Comparison of ENCODE assay signal across 9 mouse cellular contexts in genomic region chr9:61111733-61112415, GRCm38 (mm10).
DNase-seq lines count a peak whose midpoint lies in the region; ATAC-seq and TF ChIP-seq lines count a peak whose summit lies in the region.
"Had no signal": no experiment of that assay in that cellular context is flagged by ENCODE, and none has a peak within 500 bp of the region (broad histone marks: within the 10 kb centered on the region; RNA-seq: fewer than 3 reads in every experiment).

No protein-coding gene starts in this region.

- H3K4me3 ChIP-seq in lung, embryonic 14.5 days (ENCODE audit: low read depth, low read length): no peak overlapping the region
- H3K4me3 ChIP-seq in lung, adult 2 months (replicated peaks; ENCODE audit: extremely low read depth, low read depth, low read length): no peak overlapping the region
- no peak overlapping the region for H3K4me3 ChIP-seq in forebrain, embryonic 10.5 days
- no peak overlapping the region for H3K4me3 ChIP-seq in limb, embryonic 10.5 days
- no peak overlapping the region for H3K4me3 ChIP-seq in neural tube, embryonic 14.5 days (ENCODE audit: low read depth, low read length)
- no peak overlapping the region for H3K4me3 ChIP-seq in intestine, embryonic 16.5 days (ENCODE audit: low read length)
- H3K4me3 ChIP-seq: heart, embryonic 15.5 days had no signal

- no peaks in the 10 kb centered on the region for H3K36me3 ChIP-seq in lung, embryonic 14.5 days (ENCODE audit: insufficient read depth)
- H3K36me3 ChIP-seq in forebrain, embryonic 10.5 days (replicated peaks): no peaks in the 10 kb centered on the region
- H3K36me3 ChIP-seq in limb, embryonic 10.5 days: no peaks in the 10 kb centered on the region
- H3K36me3 ChIP-seq in neural tube, embryonic 14.5 days (ENCODE audit: control insufficient read depth, insufficient read depth, low read length): no peaks in the 10 kb centered on the region
- no peaks in the 10 kb centered on the region for H3K36me3 ChIP-seq in intestine, embryonic 16.5 days (ENCODE audit: control insufficient read depth, insufficient read depth, low read length)
- H3K36me3 ChIP-seq: heart, embryonic 15.5 days had no signal

- peaks cover 6% of the 10 kb centered on the region; the same call in 1 of the 2 replicates for H3K27me3 ChIP-seq in lung, embryonic 14.5 days (ENCODE audit: insufficient read depth, low read length)
- H3K27me3 ChIP-seq in forebrain, embryonic 10.5 days (ENCODE audit: poor library complexity, severe bottlenecking): peaks cover 79% of the 10 kb centered on the region
- peaks cover 74% of the 10 kb centered on the region for H3K27me3 ChIP-seq in limb, embryonic 10.5 days (ENCODE audit: low read depth, poor library complexity, severe bottlenecking)
- no peaks in the 10 kb centered on the region for H3K27me3 ChIP-seq in neural tube, embryonic 14.5 days (ENCODE audit: control insufficient read depth, insufficient read depth, low read length)
- 0 out of 2 replicates have a peak, but pooled peaks cover 2% of the 10 kb centered on the region for H3K27me3 ChIP-seq in intestine, embryonic 16.5 days (replicated peaks; ENCODE audit: control insufficient read depth, insufficient read depth, low read length)

- peak; percentile 49; the same call in 1 of the 2 replicates for ATAC-seq in lung, embryonic 14.5 days (ENCODE audit: insufficient read depth)
- peak; percentile 91 for ATAC-seq in neural tube, embryonic 14.5 days (ENCODE audit: low read depth)
- no peak for ATAC-seq in intestine, embryonic 16.5 days

- WGBS in lung, embryonic 14.5 days: 25% methylated on average over 19 of the region's 19 CpGs
- WGBS in lung, adult 2 months: 35% methylated on average over 19 of the region's 19 CpGs
- WGBS in forebrain, embryonic 10.5 days: 58% methylated on average over 19 of the region's 19 CpGs
- WGBS in limb, embryonic 10.5 days: 63% methylated on average over 19 of the region's 19 CpGs
- 16% methylated on average over 19 of the region's 19 CpGs for WGBS in neural tube, embryonic 14.5 days
- WGBS in intestine, embryonic 16.5 days: 37% methylated on average over 19 of the region's 19 CpGs

- no peak overlapping the region for H3K9ac ChIP-seq in lung, embryonic 14.5 days
- no peak overlapping the region for H3K9ac ChIP-seq in neural tube, embryonic 14.5 days (replicated peaks; ENCODE audit: low read depth, low read length)
- H3K9ac ChIP-seq in intestine, embryonic 16.5 days (ENCODE audit: low read depth, low read length): no peak overlapping the region
- H3K9ac ChIP-seq: heart, embryonic 15.5 days had no signal

- peak; percentile 62 for DNase-seq in lung, embryonic 14.5 days
- DNase-seq in lung, adult 2 months: no peak
- DNase-seq in forebrain, embryonic 10.5 days (ENCODE audit: extremely low spot score, low spot score): peak; percentile 53
- peak; percentile 74 for DNase-seq in limb, embryonic 10.5 days (ENCODE audit: low spot score)
- no peak for DNase-seq in gastrocnemius, adult 18-20 months (ENCODE audit: low spot score)
- no peak for DNase-seq in spleen, postnatal 4 days (ENCODE audit: low spot score in 2 of 2)

- H3K4me1 ChIP-seq in lung, embryonic 14.5 days (ENCODE audit: insufficient read depth): no peaks in the 10 kb centered on the region
- no peaks in the 10 kb centered on the region for H3K4me1 ChIP-seq in lung, adult 2 months (ENCODE audit: control insufficient read depth, insufficient read depth, low read length)
- peaks cover 42% of the 10 kb centered on the region for H3K4me1 ChIP-seq in forebrain, embryonic 10.5 days
- H3K4me1 ChIP-seq in limb, embryonic 10.5 days: peaks cover 48% of the 10 kb centered on the region
- H3K4me1 ChIP-seq in neural tube, embryonic 14.5 days (ENCODE audit: control insufficient read depth, insufficient read depth, low read length): peaks cover 11% of the 10 kb centered on the region; the same call in 1 of the 2 replicates
- H3K4me1 ChIP-seq in intestine, embryonic 16.5 days (ENCODE audit: control insufficient read depth, insufficient read depth, low read length): 0 out of 2 replicates have a peak, but pooled peaks cover 5% of the 10 kb centered on the region
- H3K4me1 ChIP-seq: heart, embryonic 15.5 days had no signal

- no peak for TF ChIP-seq POLR2A in lung, adult 2 months (IDR thresholded peaks at IDR 0.05; ENCODE audit: borderline replicate concordance, extremely low read depth, low read depth, low read length)

- TF ChIP-seq CTCF in lung, embryonic 14.5 days (IDR thresholded peaks at IDR 0.05; ENCODE audit: low read depth): no peak
- TF ChIP-seq CTCF in lung, adult 2 months (IDR thresholded peaks at IDR 0.05; ENCODE audit: insufficient read depth, low read length): no peak

- peak overlapping the region; percentile 36; the same call in 1 of the 2 replicates for H3K4me2 ChIP-seq in lung, embryonic 14.5 days
- peak overlapping the region; percentile 34 for H3K4me2 ChIP-seq in neural tube, embryonic 14.5 days (ENCODE audit: low read depth, low read length)
- no peak overlapping the region for H3K4me2 ChIP-seq in intestine, embryonic 16.5 days (ENCODE audit: low read depth, low read length)
- H3K4me2 ChIP-seq: heart, embryonic 15.5 days had no signal

- H3K27ac ChIP-seq in lung, embryonic 14.5 days (ENCODE audit: low read depth): no peak overlapping the region
- H3K27ac ChIP-seq in forebrain, embryonic 10.5 days: no peak overlapping the region
- no peak overlapping the region for H3K27ac ChIP-seq in limb, embryonic 10.5 days
- H3K27ac ChIP-seq in neural tube, embryonic 14.5 days (ENCODE audit: low read depth, low read length): 0 out of 2 replicates have a peak overlapping the region, but pooled peaks have one; percentile 34
- no peak overlapping the region for H3K27ac ChIP-seq in intestine, embryonic 16.5 days (ENCODE audit: low read length)
- H3K27ac ChIP-seq: heart, embryonic 15.5 days had no signal

- no peaks in the 10 kb centered on the region for H3K9me3 ChIP-seq in lung, embryonic 14.5 days (ENCODE audit: low read depth, low read length)
- no peaks in the 10 kb centered on the region for H3K9me3 ChIP-seq in forebrain, embryonic 10.5 days
- no peaks in the 10 kb centered on the region for H3K9me3 ChIP-seq in limb, embryonic 10.5 days (replicated peaks)
- H3K9me3 ChIP-seq in neural tube, embryonic 14.5 days (ENCODE audit: control insufficient read depth, low read length): no peaks in the 10 kb centered on the region
- no peaks in the 10 kb centered on the region for H3K9me3 ChIP-seq in intestine, embryonic 16.5 days (ENCODE audit: control insufficient read depth, low read length)
- H3K9me3 ChIP-seq: heart, embryonic 15.5 days had no signal

Comparison
In these comparisons a context has a peak if more than half of its experiments do, and no peak if none do; other contexts are left out.
1. DNase-seq: peak in lung, embryonic 14.5 days (single experiment), forebrain, embryonic 10.5 days (single experiment) and limb, embryonic 10.5 days (single experiment); none in lung, adult 2 months (single experiment), gastrocnemius, adult 18-20 months (single experiment) and spleen, postnatal 4 days (0 of 2).